Mouse (Mus musculus): ENCODE measurements at regions not wholly inside any gene's neighbourhood (a gene's known extent, or its start where the extent isn't known, plus 50 kb on each side); places are given as distances from the start of the nearest gene placed in this dataset.
"Not testable (repeated sequence)": the region's sequence is repeated elsewhere in the genome, so short reads cannot be mapped to it uniquely, and the experiment has no call there.

- no peak for DNase-seq (ENCODE audit: low spot score)
Observed at GRCm38 (mm10) chr3:22285904-22286303, 209.5 kb downstream of the Tbl1xr1 start.

GRCm38 (mm10) chr3:22293466-22293865 is 217.0 kb downstream of the Tbl1xr1 start:
- no peak for DNase-seq (ENCODE audit: low spot score)

- DNase-seq (ENCODE audit: low spot score) = not testable (repeated sequence)
Observed at GRCm38 (mm10) chr3:22294081-22294480, 217.6 kb downstream of the Tbl1xr1 start.

GRCm38 (mm10) chr3:22296925-22297324 is 220.5 kb downstream of the Tbl1xr1 start:
- DNase-seq (ENCODE audit: low spot score) = not testable (repeated sequence)

- not testable (repeated sequence) for DNase-seq (ENCODE audit: low spot score)
Observed at GRCm38 (mm10) chr3:22297831-22298230, 221.4 kb downstream of the Tbl1xr1 start.

- DNase-seq (ENCODE audit: low spot score) = no peak
Observed at GRCm38 (mm10) chr3:22300553-22300952, 224.1 kb downstream of the Tbl1xr1 start.

GRCm38 (mm10) chr3:22301991-22302517 is 225.6 kb downstream of the Tbl1xr1 start:
- DNase-seq (ENCODE audit: low spot score) = no peak

GRCm38 (mm10) chr3:22304145-22304544 is 227.7 kb downstream of the Tbl1xr1 start:
- no peak for DNase-seq (ENCODE audit: low spot score)

- no peak for DNase-seq (ENCODE audit: low spot score)
Observed at GRCm38 (mm10) chr3:22306624-22307023, 230.2 kb downstream of the Tbl1xr1 start.

GRCm38 (mm10) chr3:22308962-22309361 is 232.5 kb downstream of the Tbl1xr1 start:
- peak; percentile 15 for DNase-seq (ENCODE audit: low spot score)

GRCm38 (mm10) chr3:22316466-22317185 is 240.2 kb downstream of the Tbl1xr1 start:
- no peak for DNase-seq (ENCODE audit: low spot score)

- DNase-seq (ENCODE audit: low spot score) = not testable (repeated sequence)
Observed at GRCm38 (mm10) chr3:22320425-22320824, 244.0 kb downstream of the Tbl1xr1 start.

GRCm38 (mm10) chr3:22331240-22331639 is 254.8 kb downstream of the Tbl1xr1 start:
- DNase-seq (ENCODE audit: low spot score) = no peak
